ENCODE assay signal across 15 mouse cellular contexts in the genomic region with DNA sequence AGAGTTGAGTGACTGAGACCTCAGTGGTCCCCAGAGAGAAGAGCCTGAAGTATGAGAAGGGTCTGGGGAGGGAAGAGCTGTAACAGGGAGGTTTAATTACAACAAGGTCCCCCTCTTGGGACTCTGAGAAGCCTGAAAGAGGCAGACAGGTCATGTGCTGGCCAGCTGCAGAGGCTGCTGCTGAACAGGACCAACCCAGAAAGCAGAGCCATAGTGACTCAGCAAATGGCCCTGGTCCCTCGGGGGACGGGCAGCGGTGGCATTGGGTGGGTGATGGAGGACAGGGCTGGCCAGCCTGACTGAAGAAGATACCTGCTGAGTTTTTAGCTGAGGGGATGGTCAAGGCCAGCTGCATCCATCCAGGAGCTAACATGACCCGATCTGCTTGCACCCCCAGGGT. TPM values are rescaled to one million over a fixed set of nuclear protein-coding genes. Genes with fewer than 3 reads are reported as not detected.
DNase-seq lines count a peak whose midpoint lies in the region; ATAC-seq and TF ChIP-seq lines count a peak whose summit lies in the region.
"Had no signal": no experiment of that assay in that cellular context is flagged by ENCODE, and none has a peak within 500 bp of the region (broad histone marks: within the 10 kb centered on the region; RNA-seq: fewer than 3 reads in every experiment).

No protein-coding gene starts in this region.

- no peaks in the 10 kb centered on the region for H3K9me3 ChIP-seq in embryonic facial prominence, embryonic 14.5 days (ENCODE audit: control insufficient read depth, low read length)
- H3K9me3 ChIP-seq in embryonic facial prominence, embryonic 10.5 days, result no peaks in the 10 kb centered on the region
- H3K9me3 ChIP-seq in ES-Bruce4 (replicated peaks; ENCODE audit: control insufficient read depth, insufficient read depth, low read length, poor library complexity, severe bottlenecking), result no peaks in the 10 kb centered on the region
- H3K9me3 ChIP-seq in neural tube, embryonic 15.5 days (replicated peaks), result no peaks in the 10 kb centered on the region
- H3K9me3 ChIP-seq: liver, embryonic 13.5 days had no signal

- no peak for TF ChIP-seq CTCF in layer of hippocampus, adult 2 months (conservative IDR thresholded peaks at IDR 0.05)
- no peak for TF ChIP-seq CTCF in ES-Bruce4 (IDR thresholded peaks at IDR 0.05; ENCODE audit: low read depth, low read length)

- no peak overlapping the region for H3K9ac ChIP-seq in embryonic facial prominence, embryonic 14.5 days (ENCODE audit: low read depth, low read length)
- H3K9ac ChIP-seq in ES-Bruce4 (ENCODE audit: low read depth, poor library complexity, severe bottlenecking), result no peak overlapping the region
- no peak overlapping the region for H3K9ac ChIP-seq in neural tube, embryonic 15.5 days (replicated peaks)
- H3K9ac ChIP-seq: liver, embryonic 13.5 days had no signal

- H3K4me1 ChIP-seq in embryonic facial prominence, embryonic 14.5 days (ENCODE audit: control insufficient read depth, insufficient read depth, low read length), result no peaks in the 10 kb centered on the region
- H3K4me1 ChIP-seq in embryonic facial prominence, embryonic 10.5 days, result peaks cover 22% of the 10 kb centered on the region
- H3K4me1 ChIP-seq in ES-Bruce4 (ENCODE audit: control insufficient read depth, insufficient read depth, low read length), result peaks cover 10% of the 10 kb centered on the region
- H3K4me1 ChIP-seq in brown adipose tissue, adult 24 weeks (ENCODE audit: control insufficient read depth, insufficient read depth, insufficient read length, low read length), result 0 out of 2 replicates have a peak, but pooled peaks cover 5% of the 10 kb centered on the region
- H3K4me1 ChIP-seq in neural tube, embryonic 15.5 days, result no peaks in the 10 kb centered on the region

- peak; percentile 80 for TF ChIP-seq EP300 in ES-Bruce4 (IDR thresholded peaks at IDR 0.05; ENCODE audit: insufficient read depth, low read depth, low read length)

- H3K4me2 ChIP-seq in embryonic facial prominence, embryonic 14.5 days (ENCODE audit: low read depth, low read length), result no peak overlapping the region
- H3K4me2 ChIP-seq in neural tube, embryonic 15.5 days, result no peak overlapping the region
- H3K4me2 ChIP-seq: liver, embryonic 13.5 days had no signal

- ATAC-seq in embryonic facial prominence, embryonic 14.5 days (ENCODE audit: low read depth), result peak; percentile 17; the same call in 1 of the 2 replicates
- ATAC-seq in activated CD4-positive, CD25-positive, alpha-beta regulatory T cell, adult 4 months, result no peak
- no peak for ATAC-seq in neural tube, embryonic 15.5 days (ENCODE audit: low FRiP score)
- ATAC-seq: Patski had no signal

- WGBS in embryonic facial prominence, embryonic 14.5 days, result 81% methylated on average over 4 of the region's 4 CpGs
- WGBS in embryonic facial prominence, embryonic 10.5 days, result 80% methylated on average over 4 of the region's 4 CpGs
- WGBS in neural tube, embryonic 15.5 days, result 83% methylated on average over 4 of the region's 4 CpGs

- no peak overlapping the region for H3K27ac ChIP-seq in embryonic facial prominence, embryonic 14.5 days (replicated peaks; ENCODE audit: low read depth, low read length)
- H3K27ac ChIP-seq in embryonic facial prominence, embryonic 10.5 days (replicated peaks), result no peak overlapping the region
- H3K27ac ChIP-seq in layer of hippocampus, adult 2 months, result peak overlapping the region; percentile 46; the same call in 1 of the 2 replicates
- no peak overlapping the region for H3K27ac ChIP-seq in ES-Bruce4 (ENCODE audit: insufficient read depth, low read length)
- peak overlapping the region; percentile 86 for H3K27ac ChIP-seq in brown adipose tissue, adult 24 weeks (replicated peaks; ENCODE audit: low read depth, low read length)
- no peak overlapping the region for H3K27ac ChIP-seq in neural tube, embryonic 15.5 days (replicated peaks)
- H3K27ac ChIP-seq: liver, embryonic 13.5 days had no signal

- TF ChIP-seq POLR2A in ES-Bruce4 (IDR thresholded peaks at IDR 0.05; ENCODE audit: insufficient read depth, low read length), result no peak

- DNase-seq in embryonic facial prominence, embryonic 14.5 days (ENCODE audit: low spot score), result no peak
- DNase-seq in embryonic facial prominence, embryonic 10.5 days (ENCODE audit: low spot score), result no peak
- DNase-seq in layer of hippocampus, adult 2 months (ENCODE audit: low spot score in 2 of 2), result no peak
- no peak for DNase-seq in layer of hippocampus, adult 11-12 months (ENCODE audit: low spot score)
- DNase-seq: cerebellum, postnatal 36 days; kidney, adult 11 months; liver, embryonic 13.5 days had no signal

- H3K4me3 ChIP-seq in embryonic facial prominence, embryonic 14.5 days (ENCODE audit: low read depth, low read length), result no peak overlapping the region
- no peak overlapping the region for H3K4me3 ChIP-seq in embryonic facial prominence, embryonic 10.5 days
- no peak overlapping the region for H3K4me3 ChIP-seq in layer of hippocampus, adult 2 months
- H3K4me3 ChIP-seq in ES-Bruce4 (ENCODE audit: low read depth, low read length), result no peak overlapping the region
- peak overlapping the region; percentile 43 for H3K4me3 ChIP-seq in brown adipose tissue, adult 24 weeks (ENCODE audit: insufficient read depth, low read depth, low read length)
- H3K4me3 ChIP-seq in neural tube, embryonic 15.5 days (replicated peaks), result no peak overlapping the region
- H3K4me3 ChIP-seq: erythroblast, embryonic 14.5 days; liver, embryonic 13.5 days had no signal

- no peaks in the 10 kb centered on the region for H3K27me3 ChIP-seq in embryonic facial prominence, embryonic 14.5 days (replicated peaks; ENCODE audit: control insufficient read depth, insufficient read depth, low read length)
- H3K27me3 ChIP-seq in embryonic facial prominence, embryonic 10.5 days (replicated peaks; ENCODE audit: low read depth, poor library complexity, severe bottlenecking), result no peaks in the 10 kb centered on the region
- H3K27me3 ChIP-seq in ES-Bruce4 (ENCODE audit: control insufficient read depth, insufficient read depth, low read length, poor library complexity, severe bottlenecking), result no peaks in the 10 kb centered on the region
- H3K27me3 ChIP-seq in neural tube, embryonic 15.5 days (replicated peaks), result no peaks in the 10 kb centered on the region
- H3K27me3 ChIP-seq: liver, embryonic 13.5 days; Patski had no signal

- H3K36me3 ChIP-seq in embryonic facial prominence, embryonic 14.5 days (ENCODE audit: control insufficient read depth, insufficient read depth, low read length), result no peaks in the 10 kb centered on the region
- no peaks in the 10 kb centered on the region for H3K36me3 ChIP-seq in embryonic facial prominence, embryonic 10.5 days (replicated peaks)
- H3K36me3 ChIP-seq in ES-Bruce4 (ENCODE audit: control insufficient read depth, insufficient read depth, low read length, poor library complexity, severe bottlenecking), result no peaks in the 10 kb centered on the region
- H3K36me3 ChIP-seq in neural tube, embryonic 15.5 days, result no peaks in the 10 kb centered on the region
- H3K36me3 ChIP-seq: liver, embryonic 13.5 days had no signal

RNA-seq across cellular contexts. Expression of a gene that starts 1.4 kb away (rescaled TPM):
- polyA plus RNA-seq in embryonic facial prominence, embryonic 14.5 days (2014; fragmentation: Nextera tagmentation; extraction: Ambion mirVana), result 5.6 and 5.7 TPM in 2 replicates
- 1.7 and 2.1 TPM in 2 replicates for polyA plus RNA-seq in embryonic facial prominence, embryonic 10.5 days (2016; fragmentation: Nextera tagmentation; extraction: Ambion mirVana)
- total RNA-seq in layer of hippocampus, adult 2 months (2021), result 1 to 10 TPM; 3.1 to 3.9 TPM
- polyA plus RNA-seq in ES-Bruce4 (2011; ENCODE audit: insufficient read depth, insufficient read length, low read depth, missing spikeins), result 0.94 and 1.5 TPM in 2 replicates
- 1.5 and 5.8 TPM in 2 replicates for polyA plus RNA-seq in brown adipose tissue, adult 24 weeks (2012; ENCODE audit: insufficient read depth, insufficient read length, missing spikeins)
- under 1 TPM; 0.42 to 0.97 TPM for polyA plus RNA-seq in activated CD4-positive, CD25-positive, alpha-beta regulatory T cell, adult 4 months (2017; shearing (Covaris generic))
- 2.3 and 3.5 TPM in 2 replicates for polyA plus RNA-seq in neural tube, embryonic 15.5 days (2015; fragmentation: Nextera tagmentation; extraction: Ambion mirVana)
- total RNA-seq: hematopoietic stem cell, adult 5-6 weeks had no signal

RNA-seq across cellular contexts. Expression of a gene that starts 14.5 kb away (rescaled TPM):
- polyA plus RNA-seq in embryonic facial prominence, embryonic 14.5 days (2014; fragmentation: Nextera tagmentation; extraction: Ambion mirVana), result 0.43 and 0.95 TPM in 2 replicates
- 0.22 and 0.28 TPM in 2 replicates for polyA plus RNA-seq in embryonic facial prominence, embryonic 10.5 days (2016; fragmentation: Nextera tagmentation; extraction: Ambion mirVana)
- 1 to 10 TPM; 1.1 to 1.8 TPM for total RNA-seq in layer of hippocampus, adult 2 months (2021)
- polyA plus RNA-seq in ES-Bruce4 (2011; ENCODE audit: insufficient read depth, insufficient read length, low read depth, missing spikeins), result 0.75 TPM in 1 of 2 replicates, not detected in the other
- not detected in 2 replicates for polyA plus RNA-seq in brown adipose tissue, adult 24 weeks (2012; ENCODE audit: insufficient read depth, insufficient read length, missing spikeins)
- polyA plus RNA-seq in activated CD4-positive, CD25-positive, alpha-beta regulatory T cell, adult 4 months (2017; shearing (Covaris generic)), result not detected
- polyA plus RNA-seq in neural tube, embryonic 15.5 days (2015; fragmentation: Nextera tagmentation; extraction: Ambion mirVana), result 1.1 and 1.4 TPM in 2 replicates
- polyA plus RNA-seq: erythroblast, embryonic 14.5 days had no signal

RNA-seq across cellular contexts. Expression of a gene that starts 14.9 kb away (rescaled TPM):
- 83.7 and 92.8 TPM in 2 replicates for polyA plus RNA-seq in embryonic facial prominence, embryonic 14.5 days (2014; fragmentation: Nextera tagmentation; extraction: Ambion mirVana)
- polyA plus RNA-seq in embryonic facial prominence, embryonic 10.5 days (2016; fragmentation: Nextera tagmentation; extraction: Ambion mirVana), result 42.2 and 49.0 TPM in 2 replicates
- total RNA-seq in layer of hippocampus, adult 2 months (2021), result 10 to 100 TPM; 26.4 to 28.8 TPM
- 28.6 and 33.6 TPM in 2 replicates for polyA plus RNA-seq in ES-Bruce4 (2011; ENCODE audit: insufficient read depth, insufficient read length, low read depth, missing spikeins)
- 66.8 and 98.0 TPM in 2 replicates for polyA plus RNA-seq in brown adipose tissue, adult 24 weeks (2012; ENCODE audit: insufficient read depth, insufficient read length, missing spikeins)
- polyA plus RNA-seq in activated CD4-positive, CD25-positive, alpha-beta regulatory T cell, adult 4 months (2017; shearing (Covaris generic)), result 10 to 100 TPM; 29.9 to 31.9 TPM
- 16.8 and 30.2 TPM in 2 replicates for polyA plus RNA-seq in neural tube, embryonic 15.5 days (2015; fragmentation: Nextera tagmentation; extraction: Ambion mirVana)

RNA-seq across cellular contexts. Expression of a gene that starts 32.8 kb away (rescaled TPM):
- 0.13 TPM in 1 of 2 replicates, not detected in the other for polyA plus RNA-seq in embryonic facial prominence, embryonic 14.5 days (2014; fragmentation: Nextera tagmentation; extraction: Ambion mirVana)
- polyA plus RNA-seq in embryonic facial prominence, embryonic 10.5 days (2016; fragmentation: Nextera tagmentation; extraction: Ambion mirVana), result 0.26 and 0.37 TPM in 2 replicates
- under 1 TPM; 0.49 to 0.72 TPM for total RNA-seq in layer of hippocampus, adult 2 months (2021)
- polyA plus RNA-seq in ES-Bruce4 (2011; ENCODE audit: insufficient read depth, insufficient read length, low read depth, missing spikeins), result 0.61 TPM in 2 replicates
- polyA plus RNA-seq in brown adipose tissue, adult 24 weeks (2012; ENCODE audit: insufficient read depth, insufficient read length, missing spikeins), result 0.46 and 1.1 TPM in 2 replicates
- polyA plus RNA-seq in activated CD4-positive, CD25-positive, alpha-beta regulatory T cell, adult 4 months (2017; shearing (Covaris generic)), result under 1 TPM in 1 of 2 experiments, not detected in 1; 0.13 TPM
- 0.33 and 5.9 TPM in 2 replicates for polyA plus RNA-seq in neural tube, embryonic 15.5 days (2015; fragmentation: Nextera tagmentation; extraction: Ambion mirVana)
- total RNA-seq: megakaryocyte progenitor cell, adult 5-6 weeks had no signal
- polyA plus RNA-seq: erythroblast, embryonic 14.5 days had no signal

Comparison
In these comparisons a context has a peak if more than half of its experiments do, and no peak if none do; other contexts are left out.
1. H3K27ac ChIP-seq: peak in layer of hippocampus, adult 2 months (single experiment) and brown adipose tissue, adult 24 weeks (single experiment); none in embryonic facial prominence, embryonic 14.5 days (single experiment), embryonic facial prominence, embryonic 10.5 days (single experiment), ES-Bruce4 (single experiment) and neural tube, embryonic 15.5 days (single experiment).